Mouse (Mus musculus) MEL (cell line): ENCODE results near the gene Zdhhc13.

ENCODE experiments used
- BHLHE40 ChIP-seq: IDR thresholded peaks from 2 replicates; pipeline ENCODE4 v1.6.1; 2012; ENCODE audit warnings: low read depth, mild to moderate bottlenecking, inconsistent platforms, low read length, improper control_type of control experiment, borderline replicate concordance
- CTCF ChIP-seq, 3 experiments: IDR thresholded peaks in 2 of 3; conservative IDR thresholded peaks in 1 of 3; 2 replicates each; pipeline ENCODE4 v1.5.1; 2011 to 2012; ENCODE audit warnings: low read length in 3 of 3, low read depth in 2 of 3, mild to moderate bottlenecking in 2 of 3, improper control_type of control experiment in 1 of 3, inconsistent platforms in 1 of 3, mixed read lengths in 1 of 3, moderate library complexity in 1 of 3; ENCODE audit not compliant: control insufficient read depth in 1 of 3, insufficient read depth in 1 of 3, poor library complexity in 1 of 3, severe bottlenecking in 1 of 3
- ZMIZ1 ChIP-seq: IDR thresholded peaks from 2 replicates; pipeline ENCODE4 v1.6.1; 2012; ENCODE audit warnings: low read depth, mild to moderate bottlenecking, inconsistent platforms, low read length, improper control_type of control experiment, moderate library complexity

- TF ChIP-seq BHLHE40: no peak
- no peak for TF ChIP-seq CTCF (IDR thresholded peaks at IDR 0.05 in 2 of 3, conservative IDR thresholded peaks at IDR 0.05 in 1 of 3; ENCODE audit: control insufficient read depth in 1 of 3, insufficient read depth in 1 of 3, low read depth in 2 of 3, low read length in 3 of 3, poor library complexity in 1 of 3, severe bottlenecking in 1 of 3)
- TF ChIP-seq ZMIZ1: no peak
Observed at GRCm38 (mm10) chr7:48813594-48813993, 24.8 kb downstream of the Zdhhc13 start.
